Mouse (Mus musculus): ENCODE measurements around the gene Kif2c. TPM values are rescaled to one million over a fixed set of nuclear protein-coding genes. Genes with fewer than 3 reads are reported as not detected.
"Not testable (repeated sequence)": the region's sequence is repeated elsewhere in the genome, so short reads cannot be mapped to it uniquely, and the experiment has no call there.

Gene Kif2c
- total and polyA plus RNA-seq, 3 experiments, result 32.6 to 45.1 TPM; not detected in 1

- peak overlapping the region; percentile 82 for H3K9ac ChIP-seq (ENCODE audit: control insufficient read depth, low read depth, low read length, poor library complexity, severe bottlenecking)
- peak; percentile 37 for DNase-seq (ENCODE audit: low read depth, low spot score)
- peak overlapping the region; percentile 55 to 58 for H3K4me3 ChIP-seq (ENCODE audit: control insufficient read depth in 1 of 2, insufficient read depth in 1 of 2, low read depth in 2 of 2, low read length in 2 of 2)
- H3K27me3 ChIP-seq (ENCODE audit: control insufficient read depth in 1 of 2, insufficient read depth in 2 of 2, low read length in 2 of 2), result no peaks in the 10 kb centered on the region
- H3K9me3 ChIP-seq (replicated peaks; ENCODE audit: insufficient read depth, low read length), result no peaks in the 10 kb centered on the region
- H3K36me3 ChIP-seq (ENCODE audit: control insufficient read depth in 1 of 2, insufficient read depth in 2 of 2, low read length in 2 of 2), result peaks cover 0 to 5% of the 10 kb centered on the region in 2 experiments; a peak in 2 of 4 replicates
- no peak for TF ChIP-seq MAFK (IDR thresholded peaks at IDR 0.05; ENCODE audit: borderline replicate concordance, low read depth, low read length)
- no peak for TF ChIP-seq E2F4 (IDR thresholded peaks at IDR 0.05; ENCODE audit: borderline replicate concordance, low read depth, low read length)
- peak overlapping the region; percentile 91 for H3K27ac ChIP-seq (ENCODE audit: control insufficient read depth, low read depth, low read length)
- peaks cover 0 to 14% of the 10 kb centered on the region in 2 experiments; a peak in 2 of 4 replicates for H3K4me1 ChIP-seq (ENCODE audit: control insufficient read depth in 1 of 2, insufficient read depth in 2 of 2, low read length in 2 of 2)
- no peaks in the 10 kb centered on the region; the same call in 1 of the 2 replicates for H3K79me2 ChIP-seq (ENCODE audit: control insufficient read depth, insufficient read depth, low read length, poor library complexity)
Measured at GRCm38 (mm10) chr4:117188969-117189368, 6.5 kb upstream of the Kif2c start.

GRCm38 (mm10) chr4:117182759-117183096 is 289 bp upstream of the Kif2c start:
- Histone ChIP-seq H3K79me2 (ENCODE audit: control insufficient read depth, insufficient read depth, low read length, poor library complexity) (peaks cover 12% of the 10 kb centered on the region), H3K27ac (ENCODE audit: control insufficient read depth, low read depth, low read length) (peak overlapping the region; percentile 66), H3K9ac (ENCODE audit: control insufficient read depth, low read depth, low read length, poor library complexity, severe bottlenecking) (peak overlapping the region; percentile 74), H3K36me3 (ENCODE audit: control insufficient read depth in 1 of 2, insufficient read depth in 2 of 2, low read length in 2 of 2) (peaks cover 0 to 16% of the 10 kb centered on the region in 2 experiments; a peak in 3 of 4 replicates), H3K4me3 (ENCODE audit: control insufficient read depth in 1 of 2, insufficient read depth in 1 of 2, low read depth in 2 of 2, low read length in 2 of 2) (peak overlapping the region; percentile 54 to 77)
- H3K27me3 ChIP-seq (ENCODE audit: control insufficient read depth in 1 of 2, insufficient read depth in 2 of 2, low read length in 2 of 2); DNase-seq (ENCODE audit: low read depth, low spot score); H3K4me1 ChIP-seq (ENCODE audit: control insufficient read depth in 1 of 2, insufficient read depth in 2 of 2, low read length in 2 of 2); H3K9me3 ChIP-seq (replicated peaks; ENCODE audit: insufficient read depth, low read length): not testable (repeated sequence)

- TF ChIP-seq CHD2 (IDR thresholded peaks at IDR 0.05; ENCODE audit: low read length), result no peak
- no peak for TF ChIP-seq JUND (IDR thresholded peaks at IDR 0.05; ENCODE audit: low read depth, low read length)
- no peak for TF ChIP-seq MEF2A (IDR thresholded peaks at IDR 0.05; ENCODE audit: extremely low read depth, insufficient replicate concordance, low read depth, low read length, poor library complexity, severe bottlenecking)
- TF ChIP-seq HCFC1 (IDR thresholded peaks at IDR 0.05; ENCODE audit: low read depth, low read length), result no peak
- no peak for TF ChIP-seq ZC3H11A (IDR thresholded peaks at IDR 0.05; ENCODE audit: low read depth, low read length)
- TF ChIP-seq ZMIZ1 (IDR thresholded peaks at IDR 0.05; ENCODE audit: low read depth, low read length), result no peak
- no peak for TF ChIP-seq TCF12 (IDR thresholded peaks at IDR 0.05; ENCODE audit: low read depth, low read length)
- TF ChIP-seq GATA1 (IDR thresholded peaks at IDR 0.05; ENCODE audit: low read depth, low read length), result no peak
- TF ChIP-seq MAFK (IDR thresholded peaks at IDR 0.05; ENCODE audit: borderline replicate concordance, low read depth, low read length), result no peak
- no peak for TF ChIP-seq ZNF384 (IDR thresholded peaks at IDR 0.05; ENCODE audit: low read depth, low read length)
- TF ChIP-seq MYB (IDR thresholded peaks at IDR 0.05; ENCODE audit: low read depth, low read length), result no peak
- TF ChIP-seq TBP (IDR thresholded peaks at IDR 0.05; ENCODE audit: low read depth, low read length), result no peak
- no peak for TF ChIP-seq EP300 (IDR thresholded peaks at IDR 0.05; ENCODE audit: low read depth in 1 of 2, low read length in 2 of 2)
- no peak for TF ChIP-seq ZKSCAN1 (IDR thresholded peaks at IDR 0.05; ENCODE audit: low read depth, low read length)
- no peak for TF ChIP-seq ELF1 (IDR thresholded peaks at IDR 0.05; ENCODE audit: low read depth, low read length)
- TF ChIP-seq CHD1 (IDR thresholded peaks at IDR 0.05; ENCODE audit: low read depth, low read length), result no peak
- TF ChIP-seq BHLHE40 (IDR thresholded peaks at IDR 0.05; ENCODE audit: borderline replicate concordance, low read depth, low read length), result no peak
- no peak for TF ChIP-seq MAX (IDR thresholded peaks at IDR 0.05; ENCODE audit: low read length)
- TF ChIP-seq MAZ (IDR thresholded peaks at IDR 0.05; ENCODE audit: low read depth, low read length), result no peak
- no peak for TF ChIP-seq SIN3A (IDR thresholded peaks at IDR 0.05; ENCODE audit: low read length)
- Histone ChIP-seq H3K9ac (ENCODE audit: control insufficient read depth, low read depth, low read length, poor library complexity, severe bottlenecking) (no peak overlapping the region), H3K79me2 (ENCODE audit: control insufficient read depth, insufficient read depth, low read length, poor library complexity) (no peaks in the 10 kb centered on the region), H3K4me3 (ENCODE audit: control insufficient read depth in 1 of 2, insufficient read depth in 1 of 2, low read depth in 2 of 2, low read length in 2 of 2) (no peak overlapping the region), H3K27me3 (ENCODE audit: control insufficient read depth in 1 of 2, insufficient read depth in 2 of 2, low read length in 2 of 2) (no peaks in the 10 kb centered on the region), H3K36me3 (ENCODE audit: control insufficient read depth in 1 of 2, insufficient read depth in 2 of 2, low read length in 2 of 2) (peaks cover 0 to 14% of the 10 kb centered on the region in 2 experiments; a peak in 2 of 4 replicates), H3K9me3 (replicated peaks; ENCODE audit: insufficient read depth, low read length) (no peaks in the 10 kb centered on the region), H3K4me1 (ENCODE audit: control insufficient read depth in 1 of 2, insufficient read depth in 2 of 2, low read length in 2 of 2) (no peaks in the 10 kb centered on the region), H3K27ac (ENCODE audit: control insufficient read depth, low read depth, low read length) (no peak overlapping the region)
- no peak for DNase-seq (ENCODE audit: low read depth, low spot score)
Measured at GRCm38 (mm10) chr4:117169936-117170335, 12.5 kb downstream of the Kif2c start.
